Mouse (Mus musculus): ENCODE measurements around the gene Tent2.
"Not testable (repeated sequence)": the region's sequence is repeated elsewhere in the genome, so short reads cannot be mapped to it uniquely, and the experiment has no call there.

Gene Tent2

GRCm38 (mm10) chr13:93191831-93192645 lies at the start of gene Tent2:
Gene Tent2, minus strand, starts transcription at chr13:93192385.
- peak; percentile 93 for DNase-seq

GRCm38 (mm10) chr13:93241180-93241579 lies 49.0 kb upstream of the Tent2 start:
- no peak for DNase-seq

GRCm38 (mm10) chr13:93239561-93239960 lies 47.4 kb upstream of the Tent2 start:
- DNase-seq: no peak

GRCm38 (mm10) chr13:93239134-93239533 lies 46.9 kb upstream of the Tent2 start:
- DNase-seq: no peak

GRCm38 (mm10) chr13:93237677-93238398 lies 45.7 kb upstream of the Tent2 start:
- DNase-seq: peak; percentile 37

- DNase-seq: no peak
These were observed 42.3 kb upstream of the Tent2 start for GRCm38 (mm10) chr13:93234267-93235039.

- DNase-seq: no peak
These were observed 40.1 kb upstream of the Tent2 start for GRCm38 (mm10) chr13:93232335-93232734.

GRCm38 (mm10) chr13:93231016-93231415 lies 38.8 kb upstream of the Tent2 start:
- no peak for DNase-seq

GRCm38 (mm10) chr13:93211741-93212140 lies 19.6 kb upstream of the Tent2 start:
- DNase-seq: no peak

- DNase-seq: no peak
These were observed 451 bp upstream of the Tent2 start for GRCm38 (mm10) chr13:93192646-93193026.

- no peak for DNase-seq
These were observed 2.8 kb downstream of the Tent2 start for GRCm38 (mm10) chr13:93189416-93189815.

- no peak for DNase-seq
These were observed 3.4 kb downstream of the Tent2 start for GRCm38 (mm10) chr13:93188738-93189137.

- DNase-seq: not testable (repeated sequence)
These were observed 4.4 kb downstream of the Tent2 start for GRCm38 (mm10) chr13:93187792-93188191.

- DNase-seq: no peak
These were observed 11.8 kb downstream of the Tent2 start for GRCm38 (mm10) chr13:93180351-93180750.

GRCm38 (mm10) chr13:93179522-93179921 lies 12.7 kb downstream of the Tent2 start:
- no peak for DNase-seq

GRCm38 (mm10) chr13:93177571-93177970 lies 14.6 kb downstream of the Tent2 start:
- no peak for DNase-seq

- DNase-seq: no peak
These were observed 28.9 kb downstream of the Tent2 start for GRCm38 (mm10) chr13:93163303-93163702.

- no peak for DNase-seq
These were observed 29.7 kb downstream of the Tent2 start for GRCm38 (mm10) chr13:93162456-93162855.

- no peak for DNase-seq
These were observed 33.9 kb downstream of the Tent2 start for GRCm38 (mm10) chr13:93158261-93158660.

- no peak for DNase-seq
These were observed 38.9 kb downstream of the Tent2 start for GRCm38 (mm10) chr13:93153280-93153679.

- DNase-seq: peak; percentile 93
These were observed 47.6 kb downstream of the Tent2 start, which contains the start of gene Cmya5 for GRCm38 (mm10) chr13:93144336-93145167. Gene Cmya5, minus strand, starts transcription at chr13:93144724.

- no peak for DNase-seq
These were observed 48.3 kb downstream of the Tent2 start for GRCm38 (mm10) chr13:93143819-93144283.

All from kidney, adult 18-20 months (tissue).